Mouse (Mus musculus): ENCODE data around the gene Fbxw7.

Gene Fbxw7

GRCm38 (mm10) chr3:84955011-84955775 is 140.1 kb downstream of the Fbxw7 start:
- no peak for DNase-seq

- DNase-seq, result no peak
These were observed 140.8 kb downstream of the Fbxw7 start for GRCm38 (mm10) chr3:84955857-84956256.

GRCm38 (mm10) chr3:84965156-84965555 is 150.1 kb downstream of the Fbxw7 start:
- no peak for DNase-seq

GRCm38 (mm10) chr3:84967364-84967763 is 152.3 kb downstream of the Fbxw7 start:
- no peak for DNase-seq

GRCm38 (mm10) chr3:84971561-84971960 is 156.5 kb downstream of the Fbxw7 start:
- DNase-seq, result no peak

GRCm38 (mm10) chr3:84972881-84973280 is 157.8 kb downstream of the Fbxw7 start:
- DNase-seq, result no peak

- DNase-seq, result no peak
These were observed 159.1 kb downstream of the Fbxw7 start for GRCm38 (mm10) chr3:84974193-84974592.

- no peak for DNase-seq
These were observed 163.6 kb downstream of the Fbxw7 start for GRCm38 (mm10) chr3:84978676-84979075.

- no peak for DNase-seq
These were observed 165.1 kb downstream of the Fbxw7 start for GRCm38 (mm10) chr3:84980158-84980557.

- DNase-seq, result peak; percentile 28
These were observed 167.6 kb downstream of the Fbxw7 start for GRCm38 (mm10) chr3:84982688-84983087.

- no peak for DNase-seq
These were observed 170.1 kb downstream of the Fbxw7 start for GRCm38 (mm10) chr3:84985121-84985625.

GRCm38 (mm10) chr3:84988880-84989279 is 173.8 kb downstream of the Fbxw7 start:
- no peak for DNase-seq

- no peak for DNase-seq
These were observed 190.2 kb downstream of the Fbxw7 start for GRCm38 (mm10) chr3:85005257-85005656.

- no peak for DNase-seq
These were observed 197.8 kb downstream of the Fbxw7 start for GRCm38 (mm10) chr3:85012889-85013288.

- peak; percentile 3 for DNase-seq
These were observed 200.6 kb downstream of the Fbxw7 start for GRCm38 (mm10) chr3:85015667-85016066.

GRCm38 (mm10) chr3:85020137-85020536 is 205.1 kb downstream of the Fbxw7 start:
- DNase-seq, result no peak

- DNase-seq, result no peak
These were observed 206.7 kb downstream of the Fbxw7 start for GRCm38 (mm10) chr3:85021816-85022215.

- no peak for DNase-seq
These were observed 207.7 kb downstream of the Fbxw7 start for GRCm38 (mm10) chr3:85022800-85023199.

GRCm38 (mm10) chr3:85024237-85024636 is 209.2 kb downstream of the Fbxw7 start:
- no peak for DNase-seq

GRCm38 (mm10) chr3:85024817-85025705 is 210.0 kb downstream of the Fbxw7 start:
- no peak for DNase-seq

Measured in lung, postnatal 10 days (tissue).